Mouse (Mus musculus): Measurements from ENCODE around the gene Lipa.
A peak's percentile ranks its signal among the peaks of the same experiment; 100 is the strongest.

Lipa gene

DNA sequence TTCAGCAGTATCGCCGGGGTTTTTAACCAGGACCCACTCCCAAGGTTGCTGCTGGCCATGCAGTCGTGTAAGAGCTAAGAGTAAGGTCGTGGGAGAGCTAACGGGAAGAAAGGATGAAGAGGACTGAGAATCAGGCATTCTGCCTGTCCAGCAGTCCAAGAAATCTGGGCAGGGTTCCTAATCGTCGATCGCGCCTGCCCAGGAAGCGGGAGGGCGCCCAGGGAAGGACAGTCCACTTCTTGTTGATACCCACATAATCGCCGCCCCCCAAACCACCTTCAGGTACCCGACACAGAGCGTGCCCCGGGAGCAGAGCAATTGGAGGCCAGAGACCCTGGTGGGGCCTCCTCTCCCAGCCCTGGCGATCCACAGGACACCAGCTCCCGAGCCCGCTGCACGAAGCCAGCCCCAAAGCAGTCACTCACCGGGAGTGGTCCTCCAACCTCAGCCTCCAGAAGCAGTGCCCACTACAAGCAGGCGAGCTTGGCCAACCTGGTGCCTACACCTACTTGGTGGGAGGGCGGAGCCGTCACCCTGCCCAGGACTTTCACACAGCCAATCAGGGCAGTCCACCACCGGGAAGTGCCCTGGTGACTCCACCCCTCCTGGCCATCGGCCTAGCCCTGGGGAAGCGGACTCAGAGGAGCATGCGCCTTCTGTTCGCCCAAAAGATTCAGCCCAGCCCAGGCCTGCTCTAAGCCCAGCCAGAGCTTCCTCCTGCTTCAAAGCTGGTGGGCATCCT, at the start of gene Lipa:
Gene Lipa, minus strand, starts transcription at position 534 of the 742 bp plus-strand sequence.
- DNase-seq (ENCODE audit: low spot score): peak; percentile 99

DNA sequence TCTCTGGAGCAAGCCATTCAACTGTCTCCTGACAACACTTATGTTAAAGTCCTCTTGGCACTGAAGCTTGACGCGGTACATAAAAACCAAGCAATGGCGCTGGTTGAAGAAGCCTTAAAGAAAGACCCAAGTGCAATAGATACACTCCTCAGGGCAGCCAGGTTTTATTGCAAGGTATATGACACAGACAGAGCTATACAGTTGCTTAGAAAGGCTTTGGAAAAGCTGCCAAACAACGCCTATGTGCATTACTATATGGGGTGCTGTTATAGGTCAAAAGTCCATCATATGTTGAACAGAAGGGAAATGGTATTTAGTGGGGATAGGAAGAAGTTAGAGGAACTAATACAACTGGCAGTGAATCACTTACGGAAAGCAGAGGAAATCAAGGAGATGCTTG, 46.4 kb upstream of the Lipa start:
- no peak for DNase-seq (ENCODE audit: low spot score)

DNA sequence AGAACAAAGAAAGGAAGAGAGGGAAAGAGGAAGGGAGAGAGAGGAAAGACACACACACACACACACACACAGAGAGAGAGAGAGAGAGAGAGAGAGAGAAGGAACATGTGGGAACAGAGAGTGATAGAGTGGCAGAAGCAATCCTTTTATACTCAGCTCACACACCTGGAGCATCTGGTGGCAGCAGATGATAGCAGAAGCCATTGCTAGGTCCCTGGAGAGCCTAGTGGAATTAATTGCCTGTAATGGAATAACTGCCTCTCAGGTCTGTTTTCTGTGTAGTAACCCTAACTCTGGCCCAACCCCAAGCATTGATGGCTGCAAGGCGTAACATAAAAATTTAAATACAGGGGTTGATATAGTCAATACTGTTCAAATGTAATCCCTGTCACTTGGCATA, 43.8 kb upstream of the Lipa start:
- DNase-seq (ENCODE audit: low spot score): no peak

DNA sequence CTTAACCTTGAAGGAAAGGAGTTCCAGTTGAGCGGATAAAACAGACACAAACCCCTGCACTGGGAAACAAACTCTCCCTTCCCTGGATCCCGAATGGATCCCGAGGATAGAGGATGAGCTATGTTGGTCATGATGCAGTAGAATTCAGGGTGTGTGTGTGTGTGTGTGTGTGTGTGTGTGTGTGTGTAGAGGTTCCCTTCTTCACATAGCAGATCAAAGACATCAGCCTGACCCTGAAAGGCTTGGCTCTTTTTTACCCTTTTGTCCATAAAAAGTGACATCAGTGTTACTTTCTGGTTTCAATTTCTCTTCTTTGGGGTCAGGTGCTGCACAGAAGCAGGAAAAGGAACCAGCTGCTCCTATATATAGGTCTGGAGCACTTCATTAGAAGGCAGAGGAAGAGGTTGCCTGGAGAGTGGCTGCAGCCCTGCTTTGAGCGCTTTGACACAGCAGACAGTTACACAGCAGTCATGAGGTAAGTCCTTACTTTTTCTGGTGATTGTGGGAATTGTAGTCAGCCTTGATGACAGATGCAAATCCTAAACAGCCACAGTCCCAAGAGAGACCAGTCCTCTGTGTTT, 42.7 kb upstream of the Lipa start:
- no peak for DNase-seq (ENCODE audit: low spot score)

DNA sequence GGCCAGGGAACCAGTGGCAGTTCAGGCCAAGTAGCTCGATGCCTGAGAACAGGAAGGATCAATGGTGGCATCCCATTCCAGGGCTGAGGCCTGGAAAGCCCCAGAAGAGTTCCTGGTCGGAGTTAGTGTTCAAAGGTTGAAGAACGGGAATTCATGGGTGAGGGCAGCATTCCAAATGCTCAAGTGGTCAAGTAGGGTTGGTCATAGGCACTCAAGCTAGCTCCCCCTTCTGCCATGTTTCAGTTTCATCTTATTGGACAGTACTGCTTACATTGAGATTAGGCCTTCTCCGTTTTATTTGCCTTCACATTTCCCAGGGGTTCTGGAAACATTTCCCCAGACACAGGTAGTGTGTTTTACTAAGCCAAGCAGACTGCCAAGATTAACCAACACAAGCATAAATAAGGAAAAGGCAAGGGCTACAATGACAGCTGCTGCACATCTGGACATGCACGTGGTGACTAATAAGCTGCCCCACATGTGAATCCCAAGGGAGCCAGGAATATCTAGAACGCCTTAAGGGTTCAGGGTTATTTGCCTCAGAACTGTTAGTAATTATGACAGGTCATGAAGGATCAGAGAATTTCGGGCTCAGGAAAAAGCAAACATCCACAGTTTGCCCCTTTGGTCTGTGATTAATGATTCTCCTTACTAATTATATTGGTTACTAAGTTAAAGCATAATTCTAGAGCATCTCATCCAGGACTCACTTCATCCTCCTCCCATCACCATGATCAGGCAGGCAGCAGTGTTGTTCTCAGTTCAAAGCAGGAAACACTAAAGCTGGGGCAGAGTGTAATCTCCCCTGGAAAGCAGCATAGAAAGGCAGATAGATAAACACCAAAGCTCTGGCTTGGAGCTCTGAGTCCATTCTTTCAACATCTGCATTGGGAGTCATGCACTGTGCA, 42.0 kb upstream of the Lipa start:
- no peak for DNase-seq (ENCODE audit: low spot score)

DNA sequence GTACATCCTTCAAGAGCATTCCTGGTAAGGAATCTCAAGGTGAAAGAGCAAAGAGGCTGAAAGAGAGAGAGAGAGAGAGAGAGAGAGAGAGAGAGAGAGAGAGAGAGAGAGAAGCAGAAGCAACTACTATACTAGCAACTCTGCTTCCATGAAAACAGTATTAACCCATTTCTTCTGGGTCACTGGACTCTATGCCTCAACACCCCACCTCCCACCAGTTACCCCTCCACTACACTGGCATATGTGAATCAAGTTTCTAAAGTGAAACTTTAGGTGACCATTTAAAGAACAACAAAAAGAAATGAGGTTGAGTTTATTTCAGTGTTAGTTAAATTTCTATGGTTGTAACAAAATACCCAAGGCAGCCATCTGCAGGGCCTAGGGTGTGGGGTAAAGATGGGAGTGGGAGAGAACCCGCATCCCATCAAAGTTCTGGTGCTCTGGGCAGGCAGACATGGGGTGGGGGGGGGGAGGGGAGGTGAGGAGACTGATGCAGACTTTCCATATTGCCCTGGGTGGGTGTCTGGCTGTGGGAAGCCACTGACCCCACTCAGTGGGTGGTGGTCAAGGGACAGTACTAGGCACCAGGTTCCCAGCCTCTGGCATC, 39.0 kb upstream of the Lipa start:
- DNase-seq (ENCODE audit: low spot score): no peak

DNA sequence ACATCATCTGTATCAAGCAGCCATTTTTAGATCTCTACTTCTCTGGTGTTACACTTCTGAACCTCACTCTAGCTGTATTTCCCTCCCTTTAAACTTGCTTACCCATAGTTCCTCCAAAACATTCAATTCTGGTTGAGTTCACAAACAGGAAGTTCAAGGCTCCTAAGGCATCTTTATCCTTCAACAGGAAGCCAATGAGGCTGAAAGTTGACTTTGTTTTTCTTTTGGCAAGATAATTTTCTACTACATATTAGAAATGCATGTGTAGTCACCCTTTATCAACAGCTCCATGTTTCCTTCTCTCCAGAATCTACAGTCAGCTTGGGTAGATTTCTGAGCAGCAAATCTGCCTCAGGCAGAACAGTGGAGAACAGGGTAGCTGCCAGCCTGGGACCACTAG, 35.3 kb upstream of the Lipa start:
- DNase-seq (ENCODE audit: low spot score): no peak

DNA sequence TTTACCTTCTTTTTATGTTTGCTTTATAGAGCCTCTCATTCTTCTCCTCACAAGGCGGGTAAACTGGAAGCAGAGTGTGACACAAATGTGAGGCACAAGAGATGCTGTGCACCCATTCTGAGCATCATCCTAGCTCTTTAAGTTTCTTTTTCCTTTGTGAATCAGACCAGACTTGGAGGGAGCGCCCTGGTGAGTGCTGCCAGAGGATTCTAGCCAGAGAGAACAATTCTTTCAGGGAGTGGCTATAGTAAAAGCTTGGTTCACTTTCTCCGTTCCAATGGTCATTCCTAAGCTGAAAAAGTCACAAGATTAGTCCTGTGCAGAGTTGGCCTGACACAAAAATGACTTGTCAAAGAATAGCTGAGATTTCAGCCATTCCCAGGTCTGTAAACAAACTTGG, 29.3 kb upstream of the Lipa start:
- no peak for DNase-seq (ENCODE audit: low spot score)

DNA sequence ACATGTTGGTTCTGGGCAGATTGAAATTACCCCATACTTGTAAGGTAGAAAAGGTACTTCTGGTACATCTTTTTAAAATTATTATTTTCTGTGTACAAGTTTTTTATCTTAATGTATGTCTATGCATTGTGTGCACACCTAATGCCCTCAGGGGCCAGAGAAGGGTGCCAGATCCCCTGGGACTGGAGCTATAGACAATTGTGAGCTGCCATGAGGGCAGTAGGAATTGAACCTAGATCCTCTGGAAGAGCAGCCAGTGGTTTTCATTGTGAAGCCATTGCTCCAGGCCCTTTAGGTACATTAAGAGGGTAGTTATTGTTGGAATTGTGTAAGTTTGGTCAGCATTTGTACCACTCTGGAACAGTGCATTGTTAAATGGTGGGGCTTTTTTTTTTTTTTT, 26.8 kb upstream of the Lipa start:
- no peak for DNase-seq (ENCODE audit: low spot score)

DNA sequence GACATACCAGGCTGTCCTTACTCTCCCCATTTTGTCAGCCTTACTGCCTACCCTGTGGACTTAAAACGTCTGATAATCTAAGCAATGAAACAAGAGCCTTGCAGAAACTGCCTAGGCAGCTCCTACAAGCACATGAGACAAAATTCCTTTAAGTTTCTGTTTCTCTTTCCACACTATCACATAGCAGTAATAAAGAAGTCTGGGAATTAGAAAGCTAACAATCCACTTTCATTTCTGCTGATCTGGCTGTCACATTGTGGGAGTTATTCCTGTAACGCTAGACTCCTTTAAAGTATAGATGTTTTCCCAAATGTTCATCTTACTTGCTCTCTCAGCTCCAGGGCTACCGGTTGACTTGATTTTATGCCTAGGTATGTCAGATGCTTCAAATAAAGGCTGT, 26.2 kb upstream of the Lipa start:
- DNase-seq (ENCODE audit: low spot score): no peak

DNA sequence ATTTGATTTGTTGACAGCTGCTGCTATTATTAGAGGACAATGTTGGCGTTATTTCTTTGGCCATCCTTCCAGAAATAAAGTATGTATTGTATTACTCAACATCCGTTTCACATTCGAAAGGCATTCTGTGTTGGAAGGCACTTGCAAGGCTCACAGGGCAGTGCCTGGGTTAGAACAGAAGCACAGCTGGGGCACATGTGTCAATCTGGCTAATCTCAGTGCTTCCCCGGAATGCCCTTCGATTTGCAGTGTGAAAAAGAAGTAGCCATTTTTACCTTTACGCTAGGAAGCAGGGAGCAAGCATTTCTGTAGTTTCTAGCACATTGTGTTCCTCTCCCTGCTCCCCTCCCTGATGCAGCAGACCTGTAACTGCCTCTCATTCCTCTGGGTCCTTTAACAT, 25.7 kb upstream of the Lipa start:
- peak; percentile 79 for DNase-seq (ENCODE audit: low spot score)

DNA sequence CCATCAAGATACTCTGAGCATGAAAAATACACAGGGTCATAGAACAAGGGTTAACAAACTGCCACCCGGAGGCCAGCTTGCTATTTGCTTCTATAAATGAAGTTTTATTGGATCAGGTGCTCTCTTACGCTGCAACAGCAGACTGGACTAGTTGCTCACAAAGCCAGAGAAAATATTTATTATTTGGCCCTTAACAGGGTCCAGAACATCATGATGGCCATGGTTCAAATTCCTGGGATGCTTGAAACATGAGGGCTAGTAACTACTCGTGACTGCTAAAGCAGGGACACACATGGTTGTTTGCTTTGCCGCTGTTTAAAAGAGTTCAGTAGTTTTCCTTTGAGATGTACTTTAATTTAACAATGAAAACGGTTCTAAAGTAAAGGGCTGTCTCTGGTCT, 24.7 kb upstream of the Lipa start:
- no peak for DNase-seq (ENCODE audit: low spot score)

DNA sequence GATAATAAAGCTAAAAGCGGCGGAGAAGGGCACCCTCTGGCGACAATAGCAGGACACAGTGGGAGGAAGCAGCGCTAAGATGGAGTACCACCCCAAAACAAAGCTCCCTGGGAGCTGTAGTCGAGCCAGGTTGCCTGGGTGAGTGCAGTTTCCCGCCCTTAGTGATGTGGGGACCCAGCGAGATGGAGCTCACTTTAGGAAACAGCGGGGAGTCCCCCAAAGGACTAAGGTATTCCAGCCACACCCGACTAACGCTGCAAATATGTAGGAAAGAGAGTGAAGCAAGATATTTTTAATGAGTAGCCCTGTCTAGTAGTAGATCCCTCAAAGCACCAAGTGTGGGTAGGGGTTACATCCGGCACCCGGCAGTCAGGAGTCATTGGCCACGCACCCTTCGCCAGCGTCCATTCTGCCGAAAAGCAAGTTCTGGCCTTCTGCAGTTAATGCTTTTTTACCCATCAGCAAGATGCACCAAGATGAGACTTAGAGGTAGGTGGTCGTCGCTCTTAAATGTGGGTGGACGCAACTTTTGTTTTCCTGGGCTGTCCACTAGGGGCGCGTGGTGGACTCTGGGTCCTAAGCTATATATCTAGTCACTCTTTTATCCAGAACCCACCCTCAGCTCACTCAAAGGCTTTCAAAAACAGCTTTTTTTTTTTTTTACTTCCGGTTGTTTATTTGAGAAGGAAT, 23.4 kb upstream of the Lipa start, which contains the start of gene Ifit2:
Gene Ifit2, plus strand, starts transcription at position 161 of the 690 bp plus-strand sequence.
- peak; percentile 87 for DNase-seq (ENCODE audit: low spot score)

DNA sequence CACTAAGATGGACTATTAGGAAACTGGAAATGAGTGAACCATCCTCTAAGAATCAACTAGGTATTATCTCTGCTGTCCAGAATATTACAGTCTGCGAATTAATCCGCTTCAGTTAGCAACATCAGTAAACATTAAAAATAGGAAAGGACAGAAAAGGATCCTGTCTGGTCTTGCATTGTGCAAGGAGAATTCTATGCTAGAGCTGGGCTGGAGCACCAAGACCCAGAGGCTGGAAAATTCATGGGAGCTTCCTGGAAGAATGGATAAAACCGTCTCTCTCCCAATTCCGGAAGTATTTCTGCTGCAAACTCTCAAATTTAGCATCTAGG, 22.9 kb upstream of the Lipa start:
- DNase-seq (ENCODE audit: low spot score): no peak

DNA sequence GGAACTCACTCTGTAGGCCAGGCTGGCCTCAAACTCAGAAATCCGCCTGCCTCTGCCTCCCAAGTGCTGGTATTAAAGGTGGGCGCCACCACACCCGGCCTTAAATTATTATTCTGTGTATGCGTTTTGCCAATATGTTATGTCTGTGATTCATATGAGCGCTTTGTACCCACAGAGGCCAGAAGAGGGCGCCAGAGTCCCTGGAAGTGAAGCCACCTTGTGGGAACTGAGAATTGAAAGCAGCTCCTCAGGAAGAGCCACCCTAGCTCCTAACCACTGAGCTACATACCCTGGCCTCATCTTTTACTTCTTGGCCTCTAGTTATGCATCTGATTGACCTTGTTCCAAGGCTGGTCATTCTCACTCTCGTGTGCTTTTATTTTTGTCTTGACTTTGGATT, 20.7 kb upstream of the Lipa start:
- DNase-seq (ENCODE audit: low spot score): peak; percentile 87

DNA sequence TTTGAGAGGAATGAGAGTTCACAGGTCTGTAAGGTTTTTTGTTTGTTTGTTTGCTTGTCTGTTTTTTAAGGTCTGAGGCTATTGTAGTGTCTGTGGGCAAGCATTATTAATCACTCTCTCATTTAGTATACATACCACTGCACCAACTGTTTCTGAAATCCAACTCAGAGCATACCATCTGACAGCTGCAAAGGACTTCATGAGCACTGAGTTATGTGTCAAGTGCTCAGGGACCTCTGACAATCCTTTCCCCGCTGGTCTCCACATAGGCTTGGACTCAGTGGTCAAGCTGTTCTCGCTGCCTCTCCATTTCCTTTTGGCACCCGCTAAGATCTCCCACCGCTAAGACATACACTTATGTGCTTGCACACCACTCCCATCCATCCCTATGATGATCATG, 18.9 kb upstream of the Lipa start:
- no peak for DNase-seq (ENCODE audit: low spot score)

DNA sequence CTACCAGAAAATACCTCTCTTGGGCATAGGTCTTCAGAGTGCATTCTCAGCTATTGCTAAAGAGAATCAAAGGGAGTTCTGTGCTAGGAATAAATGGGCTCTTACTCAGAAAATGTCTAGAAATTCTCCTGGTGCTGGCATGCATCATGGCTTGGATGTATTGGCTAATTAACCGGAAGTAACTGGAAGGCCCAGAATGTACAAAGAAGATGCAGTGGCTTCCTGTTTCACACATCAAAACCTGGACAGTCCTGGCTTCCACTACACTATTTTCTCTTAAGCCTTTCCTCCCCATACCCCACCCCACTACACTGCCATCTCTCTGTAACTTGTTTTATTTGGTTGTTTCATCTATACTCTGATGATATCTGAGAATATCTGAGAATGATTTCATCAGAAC, 12.1 kb upstream of the Lipa start:
- DNase-seq (ENCODE audit: low spot score): no peak

DNA sequence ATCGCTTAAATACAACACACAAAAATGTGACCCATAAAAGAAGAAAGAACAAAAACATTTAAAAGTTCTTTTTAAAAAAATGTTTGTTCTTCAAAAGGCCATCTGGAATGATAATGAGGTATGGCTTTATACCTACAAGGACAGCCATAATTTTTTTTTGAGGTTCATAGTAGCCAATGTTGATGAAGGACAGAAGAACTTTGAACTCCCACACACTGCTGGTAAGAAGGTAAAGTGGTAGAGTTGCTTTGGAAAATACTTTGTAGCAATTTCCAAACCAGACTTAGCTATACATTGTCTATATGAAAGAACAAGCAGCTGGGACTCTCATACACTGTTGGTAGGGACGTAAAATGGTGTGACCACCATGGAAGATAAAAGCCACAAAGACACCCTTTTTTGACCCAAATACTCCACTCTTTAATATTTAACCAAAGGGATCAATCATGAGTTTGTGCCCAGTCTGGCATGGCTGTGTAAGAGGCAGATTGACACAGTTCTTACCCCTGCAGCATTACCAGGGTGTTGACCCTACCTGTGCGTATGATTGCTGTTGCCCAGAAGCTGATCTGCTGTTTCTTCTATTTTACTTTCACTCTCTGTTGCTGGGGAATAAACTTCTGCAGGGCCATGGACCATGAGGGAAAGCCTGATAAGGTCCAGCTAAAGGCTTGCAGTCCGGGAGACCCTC, 4.9 kb upstream of the Lipa start:
- no peak for DNase-seq (ENCODE audit: low spot score)

DNA sequence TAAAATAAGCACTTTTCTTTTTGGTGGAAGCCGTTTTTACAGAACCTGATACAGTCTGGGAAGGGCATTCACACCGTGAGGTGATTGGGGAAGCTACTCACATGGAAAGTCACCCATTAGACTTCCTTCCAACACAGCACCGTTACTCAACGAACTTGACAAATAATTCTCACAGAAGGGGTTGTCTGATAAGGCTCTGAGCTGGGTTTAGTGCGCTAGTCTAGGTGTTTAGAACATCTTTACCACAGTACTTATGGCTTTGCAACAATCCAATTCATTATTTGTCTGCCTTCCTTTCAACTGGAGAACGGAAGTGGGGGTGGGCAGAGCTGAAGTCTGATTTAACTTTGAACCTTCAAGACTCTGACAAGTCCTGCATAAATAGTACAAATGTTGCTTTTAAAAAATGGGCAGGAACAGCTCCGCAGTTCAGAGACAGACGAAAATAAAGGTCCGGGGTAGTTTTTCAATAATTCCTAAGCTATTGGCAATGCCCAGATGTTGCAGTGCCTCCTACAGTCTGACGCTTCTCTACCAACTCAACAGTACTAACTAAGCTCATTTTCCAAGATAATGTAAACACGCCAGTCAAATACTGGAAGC, 852 bp downstream of the Lipa start:
- DNase-seq (ENCODE audit: low spot score): no peak

DNA sequence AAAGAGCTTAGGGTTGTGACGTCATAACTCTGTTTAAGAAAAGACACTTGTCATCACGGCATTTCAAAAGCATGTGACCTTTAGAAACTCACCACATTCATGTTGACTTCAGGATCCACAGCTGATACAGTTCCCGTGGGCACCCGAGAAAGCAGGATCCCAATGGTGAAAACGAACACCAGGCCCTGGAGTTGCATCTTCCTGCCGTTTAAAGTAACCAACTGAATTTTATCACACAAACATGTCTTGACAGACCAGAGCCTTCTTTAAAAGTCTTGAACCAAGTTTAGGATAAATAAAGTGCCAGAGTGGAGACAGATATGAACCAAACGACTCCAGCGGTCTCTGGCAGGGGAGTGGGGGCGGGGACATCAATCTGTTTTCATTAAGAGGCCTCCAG, 2.6 kb downstream of the Lipa start:
- no peak for DNase-seq (ENCODE audit: low spot score)

DNA sequence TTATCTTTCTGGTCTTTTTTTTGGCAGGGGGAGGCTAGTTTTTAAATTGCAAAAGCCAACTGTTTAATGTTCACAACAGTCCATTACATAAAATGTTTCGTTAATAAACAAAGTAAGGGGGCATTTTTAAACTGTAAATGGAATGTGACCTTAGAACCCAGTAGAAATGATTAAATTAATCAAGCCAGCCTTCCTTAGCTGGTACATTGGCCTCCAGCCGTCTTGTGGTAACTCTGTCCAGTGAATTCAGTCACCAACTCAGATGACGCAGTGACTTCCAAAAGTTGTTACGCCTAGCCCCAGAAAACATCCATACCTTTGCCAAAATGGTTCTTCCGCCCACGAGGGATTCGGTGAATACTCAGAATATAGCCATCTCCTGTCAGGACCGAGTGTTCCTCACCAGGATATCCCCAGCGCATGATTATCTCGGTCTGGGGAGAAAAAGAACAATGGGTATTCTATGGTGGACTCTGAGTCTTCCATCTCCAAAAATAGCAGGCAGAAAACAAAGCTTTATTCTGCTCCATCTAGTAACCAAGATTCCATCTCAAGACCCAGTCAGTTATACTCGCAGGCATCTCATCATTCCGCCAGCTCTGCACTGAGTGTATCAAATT, 4.1 kb downstream of the Lipa start:
- DNase-seq (ENCODE audit: low spot score): no peak
